Mouse (Mus musculus): Measurements from ENCODE around the gene Smyd3. TPM values are rescaled to one million over a fixed set of nuclear protein-coding genes. Genes with fewer than 3 reads are reported as not detected.
A peak's percentile ranks its signal among the peaks of the same experiment; 100 is the strongest.

Gene Smyd3
- polyA plus RNA-seq, 1 experiment from 2014 or later = 18.2 TPM

- Histone ChIP-seq H3K4me3 (ENCODE audit: low read depth, low read length) (no peak overlapping the region), H3K27me3 (replicated peaks; ENCODE audit: control insufficient read depth, insufficient read depth, low read length) (0 out of 2 replicates have a peak, but pooled peaks cover 3% of the 10 kb centered on the region), H3K27ac (ENCODE audit: low read depth, low read length) (no peak overlapping the region; the same call in 1 of the 2 replicates), H3K4me2 (ENCODE audit: low read length) (no peak overlapping the region), H3K9ac (ENCODE audit: low read length) (no peak overlapping the region), H3K36me3 (ENCODE audit: control insufficient read depth, insufficient read depth, low read length) (no peaks in the 10 kb centered on the region), H3K9me3 (replicated peaks; ENCODE audit: control insufficient read depth, low read length) (no peaks in the 10 kb centered on the region), H3K4me1 (ENCODE audit: control insufficient read depth, insufficient read depth, low read length) (peaks cover 12% of the 10 kb centered on the region; the same call in 1 of the 2 replicates)
- WGBS = 45% methylated on average over 12 of the region's 12 CpGs
- DNase-seq (ENCODE audit: low spot score) (peak; percentile 76), ATAC-seq (peak; percentile 62)
These were observed 474.2 kb downstream of the Smyd3 start for GRCm38 (mm10) chr1:179043644-179044043.

- WGBS = 55% methylated on average over 8 of the region's 8 CpGs
- peak; percentile 63 for DNase-seq (ENCODE audit: low spot score)
- peak; percentile 40; the same call in 1 of the 2 replicates for ATAC-seq
These were observed 475.9 kb downstream of the Smyd3 start for GRCm38 (mm10) chr1:179041905-179042337.

GRCm38 (mm10) chr1:179041231-179041904, 476.5 kb downstream of the Smyd3 start:
- Histone ChIP-seq H3K9ac (ENCODE audit: low read length) (no peak overlapping the region), H3K4me2 (ENCODE audit: low read length) (no peak overlapping the region), H3K4me1 (ENCODE audit: control insufficient read depth, insufficient read depth, low read length) (peaks cover 9% of the 10 kb centered on the region; the same call in 1 of the 2 replicates), H3K4me3 (ENCODE audit: low read depth, low read length) (no peak overlapping the region), H3K27ac (ENCODE audit: low read depth, low read length) (no peak overlapping the region), H3K9me3 (replicated peaks; ENCODE audit: control insufficient read depth, low read length) (no peaks in the 10 kb centered on the region), H3K27me3 (replicated peaks; ENCODE audit: control insufficient read depth, insufficient read depth, low read length) (0 out of 2 replicates have a peak, but pooled peaks cover 3% of the 10 kb centered on the region), H3K36me3 (ENCODE audit: control insufficient read depth, insufficient read depth, low read length) (no peaks in the 10 kb centered on the region)
- no peak for ATAC-seq
- no peak for DNase-seq (ENCODE audit: low spot score)
- 83% methylated on average over 14 of the region's 14 CpGs for WGBS

More at GRCm38 (mm10) chr1:179041905-179042337, 475.9 kb downstream of the Smyd3 start:
- no peak overlapping the region for H3K9ac ChIP-seq (ENCODE audit: low read length)
- H3K27ac ChIP-seq (ENCODE audit: low read depth, low read length) = no peak overlapping the region
- H3K9me3 ChIP-seq (replicated peaks; ENCODE audit: control insufficient read depth, low read length) = no peaks in the 10 kb centered on the region
- no peak overlapping the region for H3K4me2 ChIP-seq (ENCODE audit: low read length)
- H3K36me3 ChIP-seq (ENCODE audit: control insufficient read depth, insufficient read depth, low read length) = no peaks in the 10 kb centered on the region
- H3K4me3 ChIP-seq (ENCODE audit: low read depth, low read length) = no peak overlapping the region
- 0 out of 2 replicates have a peak, but pooled peaks cover 3% of the 10 kb centered on the region for H3K27me3 ChIP-seq (replicated peaks; ENCODE audit: control insufficient read depth, insufficient read depth, low read length)
- peaks cover 12% of the 10 kb centered on the region; the same call in 1 of the 2 replicates for H3K4me1 ChIP-seq (ENCODE audit: control insufficient read depth, insufficient read depth, low read length)

GRCm38 (mm10) chr1:179038801-179039200, 479.0 kb downstream of the Smyd3 start:
- Histone ChIP-seq H3K27me3 (replicated peaks; ENCODE audit: control insufficient read depth, insufficient read depth, low read length) (0 out of 2 replicates have a peak, but pooled peaks cover 3% of the 10 kb centered on the region), H3K4me1 (ENCODE audit: control insufficient read depth, insufficient read depth, low read length) (peaks cover under 1% of the 10 kb centered on the region; the same call in 1 of the 2 replicates), H3K4me2 (ENCODE audit: low read length) (no peak overlapping the region), H3K9ac (ENCODE audit: low read length) (no peak overlapping the region), H3K27ac (ENCODE audit: low read depth, low read length) (no peak overlapping the region), H3K36me3 (ENCODE audit: control insufficient read depth, insufficient read depth, low read length) (no peaks in the 10 kb centered on the region), H3K4me3 (ENCODE audit: low read depth, low read length) (no peak overlapping the region), H3K9me3 (replicated peaks; ENCODE audit: control insufficient read depth, low read length) (no peaks in the 10 kb centered on the region)
- ATAC-seq (no peak), DNase-seq (ENCODE audit: low spot score) (no peak)
- WGBS = 98% methylated on average over 4 of the region's 4 CpGs

- Histone ChIP-seq H3K27ac (ENCODE audit: low read depth, low read length) (no peak overlapping the region), H3K9me3 (replicated peaks; ENCODE audit: control insufficient read depth, low read length) (no peaks in the 10 kb centered on the region), H3K4me3 (ENCODE audit: low read depth, low read length) (no peak overlapping the region), H3K27me3 (replicated peaks; ENCODE audit: control insufficient read depth, insufficient read depth, low read length) (no peaks in the 10 kb centered on the region), H3K36me3 (ENCODE audit: control insufficient read depth, insufficient read depth, low read length) (no peaks in the 10 kb centered on the region), H3K4me2 (ENCODE audit: low read length) (no peak overlapping the region), H3K4me1 (ENCODE audit: control insufficient read depth, insufficient read depth, low read length) (no peaks in the 10 kb centered on the region), H3K9ac (ENCODE audit: low read length) (no peak overlapping the region)
- 96% methylated on average over 2 of the region's 2 CpGs for WGBS
- no peak for DNase-seq (ENCODE audit: low spot score)
- no peak for ATAC-seq
These were observed 484.9 kb downstream of the Smyd3 start for GRCm38 (mm10) chr1:179032947-179033346.

- Histone ChIP-seq H3K27me3 (replicated peaks; ENCODE audit: control insufficient read depth, insufficient read depth, low read length) (no peaks in the 10 kb centered on the region), H3K9ac (ENCODE audit: low read length) (no peak overlapping the region), H3K4me2 (ENCODE audit: low read length) (no peak overlapping the region), H3K27ac (ENCODE audit: low read depth, low read length) (no peak overlapping the region), H3K4me3 (ENCODE audit: low read depth, low read length) (no peak overlapping the region), H3K9me3 (replicated peaks; ENCODE audit: control insufficient read depth, low read length) (no peaks in the 10 kb centered on the region), H3K36me3 (ENCODE audit: control insufficient read depth, insufficient read depth, low read length) (no peaks in the 10 kb centered on the region), H3K4me1 (ENCODE audit: control insufficient read depth, insufficient read depth, low read length) (no peaks in the 10 kb centered on the region)
- 97% methylated on average over 5 of the region's 5 CpGs for WGBS
- DNase-seq (ENCODE audit: low spot score) = no peak
- ATAC-seq = no peak
These were observed 486.3 kb downstream of the Smyd3 start for GRCm38 (mm10) chr1:179031581-179031980.

GRCm38 (mm10) chr1:179026614-179027013, 491.2 kb downstream of the Smyd3 start:
- H3K36me3 ChIP-seq (ENCODE audit: control insufficient read depth, insufficient read depth, low read length) = no peaks in the 10 kb centered on the region
- H3K9ac ChIP-seq (ENCODE audit: low read length) = no peak overlapping the region
- H3K9me3 ChIP-seq (replicated peaks; ENCODE audit: control insufficient read depth, low read length) = no peaks in the 10 kb centered on the region
- no peak overlapping the region for H3K27ac ChIP-seq (ENCODE audit: low read depth, low read length)
- 88% methylated on average over 4 of the region's 4 CpGs for WGBS
- DNase-seq (ENCODE audit: low spot score) (no peak), ATAC-seq (no peak)
- H3K4me1 ChIP-seq (ENCODE audit: control insufficient read depth, insufficient read depth, low read length) = no peaks in the 10 kb centered on the region
- H3K4me2 ChIP-seq (ENCODE audit: low read length) = no peak overlapping the region
- H3K4me3 ChIP-seq (ENCODE audit: low read depth, low read length) = no peak overlapping the region
- no peaks in the 10 kb centered on the region for H3K27me3 ChIP-seq (replicated peaks; ENCODE audit: control insufficient read depth, insufficient read depth, low read length)

- H3K4me2 ChIP-seq (ENCODE audit: low read length) = no peak overlapping the region
- H3K27me3 ChIP-seq (replicated peaks; ENCODE audit: control insufficient read depth, insufficient read depth, low read length) = no peaks in the 10 kb centered on the region
- no peak overlapping the region for H3K4me3 ChIP-seq (ENCODE audit: low read depth, low read length)
- no peak for ATAC-seq
- 86% methylated on average over 4 of the region's 4 CpGs for WGBS
- no peak overlapping the region for H3K27ac ChIP-seq (ENCODE audit: low read depth, low read length)
- no peak overlapping the region for H3K9ac ChIP-seq (ENCODE audit: low read length)
- H3K9me3 ChIP-seq (replicated peaks; ENCODE audit: control insufficient read depth, low read length) = no peaks in the 10 kb centered on the region
- no peaks in the 10 kb centered on the region for H3K4me1 ChIP-seq (ENCODE audit: control insufficient read depth, insufficient read depth, low read length)
- DNase-seq (ENCODE audit: low spot score) = no peak
- H3K36me3 ChIP-seq (ENCODE audit: control insufficient read depth, insufficient read depth, low read length) = no peaks in the 10 kb centered on the region
These were observed 492.7 kb downstream of the Smyd3 start for GRCm38 (mm10) chr1:179025169-179025568.

- no peak overlapping the region for H3K4me3 ChIP-seq (ENCODE audit: low read depth, low read length)
- DNase-seq (ENCODE audit: low spot score) (no peak), ATAC-seq (no peak)
- no peak overlapping the region for H3K4me2 ChIP-seq (ENCODE audit: low read length)
- no peaks in the 10 kb centered on the region for H3K36me3 ChIP-seq (ENCODE audit: control insufficient read depth, insufficient read depth, low read length)
- 92% methylated on average over 7 of the region's 7 CpGs for WGBS
- H3K4me1 ChIP-seq (ENCODE audit: control insufficient read depth, insufficient read depth, low read length) = no peaks in the 10 kb centered on the region
- H3K9me3 ChIP-seq (replicated peaks; ENCODE audit: control insufficient read depth, low read length) = no peaks in the 10 kb centered on the region
- H3K9ac ChIP-seq (ENCODE audit: low read length) = no peak overlapping the region
- H3K27me3 ChIP-seq (replicated peaks; ENCODE audit: control insufficient read depth, insufficient read depth, low read length) = no peaks in the 10 kb centered on the region
- H3K27ac ChIP-seq (ENCODE audit: low read depth, low read length) = no peak overlapping the region
These were observed 494.4 kb downstream of the Smyd3 start for GRCm38 (mm10) chr1:179023486-179023885.

Data from forebrain, embryonic 14.5 days (tissue).